Mouse (Mus musculus) Patski (cell line): ENCODE results near the gene Prdm12. TPM values are rescaled to one million over a fixed set of nuclear protein-coding genes. Genes with fewer than 3 reads are reported as not detected.

Experiments used
- ATAC-seq: fragments of 100-300 bp; one replicate; pipeline ENCODE4 v1.8.0; 2021
- CTCF ChIA-PET: fragments of 350-600 bp; sonication (Branson Sonifier 250); formaldehyde crosslinking; loops from one replicate; lab custom pipeline; 2022; ENCODE audit warnings: inconsistent platforms; lab: Charles Lee
- POLR2A ChIA-PET: fragments of 350-600 bp; sonication (Branson Sonifier 250); formaldehyde crosslinking; loops from one replicate; lab custom pipeline; 2022; ENCODE audit warnings: antibody characterized with exemption, inconsistent platforms; lab: Charles Lee
- DNase-seq: peaks from one replicate; pipeline ENCODE4 v3.0.0-alpha.2; 2011; ENCODE audit warnings: low read depth, low spot score
- H3K27me3 ChIP-seq: fragments of 371-371 bp; one replicate; pipeline ENCODE4 v1.5.1; 2021
- CTCF ChIP-seq: fragments of 100-300 bp; IDR thresholded peaks from one replicate; pipeline ENCODE4 v1.5.1; 2021
- in situ Hi-C: fragments of 300-500 bp; cut with MboI; formaldehyde crosslinking; loops from 3 replicates; pipeline ENCODE4 v1.11.1; 2018; ENCODE audit warnings: low pct_unique_long_range_greater_than_20kb, mixed read lengths
- polyA plus RNA-seq: library from polyadenylated mRNA; unstranded; gene quantifications from one replicate; pipeline ENCODE4 v1.2.3, GENCODE M21; 2021

The Prdm12 gene
- polyA plus RNA-seq, 1 experiment from 2014 or later = not detected

GRCm38 (mm10) chr2:31635281-31636137 is 4.3 kb upstream of the Prdm12 start:
- peaks cover 80% of the 10 kb centered on the region for H3K27me3 ChIP-seq
- no peak for ATAC-seq
- DNase-seq = no peak
- in situ Hi-C loops = no loop called here
- ChIA-PET POLR2A (no interaction called here), CTCF (no interaction called here)
- TF ChIP-seq CTCF = no peak

- in situ Hi-C loops = no loop called here
- H3K27me3 ChIP-seq = peaks cover 88% of the 10 kb centered on the region
- DNase-seq (no peak), ATAC-seq (no peak)
- POLR2A ChIA-PET = no interaction called here
- no peak for TF ChIP-seq CTCF
- CTCF ChIA-PET = no interaction called here
These were observed 3.6 kb upstream of the Prdm12 start for GRCm38 (mm10) chr2:31636138-31636741.

- CTCF ChIA-PET = no interaction called here
- ATAC-seq = no peak
- H3K27me3 ChIP-seq = peaks cover 93% of the 10 kb centered on the region
These were observed 3.1 kb upstream of the Prdm12 start for GRCm38 (mm10) chr2:31636742-31637141.

GRCm38 (mm10) chr2:31637311-31637710 is 2.5 kb upstream of the Prdm12 start:
- ATAC-seq = no peak
- ChIA-PET CTCF (no interaction called here), POLR2A (no interaction called here)
- H3K27me3 ChIP-seq = peaks cover 98% of the 10 kb centered on the region
- DNase-seq = no peak
- in situ Hi-C loops = no loop called here
- no peak for TF ChIP-seq CTCF

More at GRCm38 (mm10) chr2:31636742-31637141, 3.1 kb upstream of the Prdm12 start:
- DNase-seq = no peak
- in situ Hi-C loops = no loop called here
- POLR2A ChIA-PET = no interaction called here
- no peak for TF ChIP-seq CTCF

GRCm38 (mm10) chr2:31637807-31638206 is 2.0 kb upstream of the Prdm12 start:
- peaks cover 99% of the 10 kb centered on the region for H3K27me3 ChIP-seq
- in situ Hi-C loops = no loop called here
- ChIA-PET POLR2A (no interaction called here), CTCF (no interaction called here)
- TF ChIP-seq CTCF = no peak
- DNase-seq (no peak), ATAC-seq (no peak)

- ChIA-PET POLR2A (interaction anchor here (0.7 kb wide), 1 partner anchor 23 kb away, joined by 6 read pairs; no protein-coding TSS in a partner anchor), CTCF (no interaction called here)
- in situ Hi-C loops = no loop called here
- ATAC-seq (no peak), DNase-seq (no peak)
- no peak for TF ChIP-seq CTCF
- peaks cover 99% of the 10 kb centered on the region for H3K27me3 ChIP-seq
These were observed 1.0 kb upstream of the Prdm12 start for GRCm38 (mm10) chr2:31638581-31639465.

GRCm38 (mm10) chr2:31639466-31639760 is 424 bp upstream of the Prdm12 start:
- CTCF ChIA-PET = no interaction called here
- POLR2A ChIA-PET = interaction anchor here (0.7 kb wide), 1 partner anchor 22 kb away, joined by 6 read pairs; no protein-coding TSS in a partner anchor
- in situ Hi-C loops = no loop called here
- no peak for DNase-seq
- ATAC-seq = no peak
- no peak for TF ChIP-seq CTCF
- H3K27me3 ChIP-seq = peaks cover 99% of the 10 kb centered on the region

GRCm38 (mm10) chr2:31640609-31641507 is 1.0 kb downstream of the Prdm12 start:
- H3K27me3 ChIP-seq = peaks cover 96% of the 10 kb centered on the region
- ATAC-seq (no peak), DNase-seq (no peak)
- ChIA-PET POLR2A (no interaction called here), CTCF (no interaction called here)
- TF ChIP-seq CTCF = no peak
- in situ Hi-C loops = no loop called here

- in situ Hi-C loops = no loop called here
- CTCF ChIA-PET = no interaction called here
- no peak for DNase-seq
- POLR2A ChIA-PET = no interaction called here
- no peak for ATAC-seq
- H3K27me3 ChIP-seq = peaks cover 96% of the 10 kb centered on the region
- TF ChIP-seq CTCF = no peak
These were observed 1.6 kb downstream of the Prdm12 start for GRCm38 (mm10) chr2:31641508-31641830.

GRCm38 (mm10) chr2:31641929-31642328 is 2.1 kb downstream of the Prdm12 start:
- no peak for DNase-seq
- no peak for ATAC-seq
- ChIA-PET POLR2A (no interaction called here), CTCF (no interaction called here)
- H3K27me3 ChIP-seq = peaks cover 96% of the 10 kb centered on the region
- in situ Hi-C loops = no loop called here
- no peak for TF ChIP-seq CTCF
